Mouse (Mus musculus) stomach, postnatal 0 days (tissue): ENCODE data around the gene Rnase10. TPM values are rescaled to one million over a fixed set of nuclear protein-coding genes. Genes with fewer than 3 reads are reported as not detected.

Source experiments
- ATAC-seq: fragments of 200-750 bp; cut with Nextera tagmentation; 2 replicates; pipeline ENCODE4 v1.8.0; 2017; ENCODE audit not compliant: low FRiP score, low TSS enrichment
- DNase-seq: peaks from one replicate; pipeline ENCODE4 v3.0.0-alpha.2; 2016; ENCODE audit warnings: low spot score
- H3K27ac ChIP-seq: fragments of 300-500 bp; sonication (generic); replicated peaks from 2 replicates; pipeline ENCODE4 v1.5.1; 2014; ENCODE audit warnings: mild to moderate bottlenecking, control low read depth
- H3K27me3 ChIP-seq: fragments of 300-500 bp; sonication (generic); 2 replicates; pipeline ENCODE4 v1.6.1; 2014; ENCODE audit warnings: low read length; ENCODE audit not compliant: control insufficient read depth, insufficient read depth
- H3K36me3 ChIP-seq: fragments of 300-500 bp; sonication (generic); 2 replicates; pipeline ENCODE4 v1.6.1; 2014; ENCODE audit warnings: low read length, mixed read lengths; ENCODE audit not compliant: control insufficient read depth, insufficient read depth
- H3K4me1 ChIP-seq: fragments of 300-500 bp; sonication (generic); replicated peaks from 2 replicates; pipeline ENCODE4 v1.6.1; 2014; ENCODE audit warnings: antibody characterized with exemption; ENCODE audit not compliant: control insufficient read depth, insufficient read depth
- H3K4me2 ChIP-seq: fragments of 300-500 bp; sonication (generic); replicated peaks from 2 replicates; pipeline ENCODE4 v1.6.1; 2014; ENCODE audit warnings: low read depth, mild to moderate bottlenecking, control low read depth, moderate library complexity
- H3K4me3 ChIP-seq: fragments of 300-500 bp; sonication (generic); 2 replicates; pipeline ENCODE4 v1.5.1; 2014; ENCODE audit warnings: low read depth, low read length, control low read depth
- H3K9ac ChIP-seq: fragments of 300-500 bp; sonication (generic); 2 replicates; pipeline ENCODE4 v1.6.1; 2014; ENCODE audit warnings: mild to moderate bottlenecking, low read length, control low read depth, mixed read lengths
- H3K9me3 ChIP-seq: fragments of 300-500 bp; sonication (generic); 2 replicates; pipeline ENCODE4 v1.6.1; 2016; ENCODE audit warnings: low read length; ENCODE audit not compliant: control insufficient read depth
- CTCF ChIP-seq: IDR thresholded peaks from 2 replicates; pipeline ENCODE4 v1.5.1; 2016; ENCODE audit warnings: antibody characterized with exemption, low read depth, mild to moderate bottlenecking, moderate library complexity
- EP300 ChIP-seq: optimal IDR thresholded peaks from 2 replicates; pipeline ENCODE3; 2016; ENCODE audit warnings: antibody characterized with exemption
- WGBS: fragments of 180-500 bp; shearing (Covaris S2); extraction: QIAGEN DNeasy Blood & Tissue Kit; methylation state at CpG from one replicate; pipeline ENCODE4 v1.1.7; 2014; 5-methylcytosine and 5-hydroxymethylcytosine counted together
- polyA plus RNA-seq: library from polyadenylated mRNA; unstranded; fragments of >200 nt; fragmentation: Nextera tagmentation; extraction: Ambion mirVana; gene quantifications from 2 replicates; pipeline ENCODE4 v1.2.1, GENCODE M21; 2015

Gene Rnase10
- polyA plus RNA-seq, 1 experiment from 2014 or later = 0.11 TPM

- Histone ChIP-seq H3K27me3 (no peaks in the 10 kb centered on the region), H3K4me2 (no peak overlapping the region), H3K4me3 (no peak overlapping the region), H3K9ac (no peak overlapping the region), H3K4me1 (no peaks in the 10 kb centered on the region), H3K27ac (no peak overlapping the region), H3K36me3 (no peaks in the 10 kb centered on the region), H3K9me3 (no peaks in the 10 kb centered on the region)
- no peak for TF ChIP-seq CTCF
- no peak for DNase-seq
- no peak for ATAC-seq
These were observed 27.9 kb upstream of the Rnase10 start for GRCm38 (mm10) chr14:50979631-50980030.

GRCm38 (mm10) chr14:50981207-50981606 is 26.3 kb upstream of the Rnase10 start:
- H3K9ac ChIP-seq = no peak overlapping the region
- ATAC-seq = no peak

GRCm38 (mm10) chr14:50981837-50982236 is 25.7 kb upstream of the Rnase10 start:
- H3K4me3 ChIP-seq = no peak overlapping the region
- no peak overlapping the region for H3K9ac ChIP-seq
- H3K9me3 ChIP-seq = no peaks in the 10 kb centered on the region
- ATAC-seq (no peak), DNase-seq (no peak)
- no peaks in the 10 kb centered on the region for H3K4me1 ChIP-seq
- TF ChIP-seq EP300 = no peak
- no peak for TF ChIP-seq CTCF
- no peaks in the 10 kb centered on the region for H3K36me3 ChIP-seq
- WGBS = 60% methylated on average over 5 of the region's 5 CpGs
- no peaks in the 10 kb centered on the region for H3K27me3 ChIP-seq
- no peak overlapping the region for H3K27ac ChIP-seq
- no peak overlapping the region for H3K4me2 ChIP-seq

More at GRCm38 (mm10) chr14:50981207-50981606, 26.3 kb upstream of the Rnase10 start:
- 54% methylated on average over 2 of the region's 2 CpGs for WGBS
- H3K9me3 ChIP-seq = no peaks in the 10 kb centered on the region
- H3K27ac ChIP-seq = no peak overlapping the region
- no peak overlapping the region for H3K4me2 ChIP-seq
- H3K4me3 ChIP-seq = no peak overlapping the region
- no peaks in the 10 kb centered on the region for H3K36me3 ChIP-seq
- no peaks in the 10 kb centered on the region for H3K27me3 ChIP-seq
- TF ChIP-seq EP300 (no peak), CTCF (no peak)
- DNase-seq = no peak
- no peaks in the 10 kb centered on the region for H3K4me1 ChIP-seq

GRCm38 (mm10) chr14:50987668-50988067 is 19.9 kb upstream of the Rnase10 start:
- WGBS = 88% methylated on average over 2 of the region's 2 CpGs

GRCm38 (mm10) chr14:50991037-50991436 is 16.5 kb upstream of the Rnase10 start:
- TF ChIP-seq EP300 = no peak
- no peak for TF ChIP-seq CTCF
- DNase-seq = no peak
- Histone ChIP-seq H3K36me3 (no peaks in the 10 kb centered on the region), H3K27me3 (no peaks in the 10 kb centered on the region), H3K9me3 (no peaks in the 10 kb centered on the region), H3K4me2 (no peak overlapping the region), H3K4me3 (no peak overlapping the region), H3K27ac (no peak overlapping the region), H3K9ac (no peak overlapping the region), H3K4me1 (no peaks in the 10 kb centered on the region)
- whole genome bisulfite sequencing = 78% methylated on average over 3 of the region's 3 CpGs
- ATAC-seq = no peak

More at GRCm38 (mm10) chr14:50987668-50988067, 19.9 kb upstream of the Rnase10 start:
- no peaks in the 10 kb centered on the region for H3K4me1 ChIP-seq
- no peak overlapping the region for H3K4me3 ChIP-seq
- DNase-seq (no peak), ATAC-seq (no peak)
- no peaks in the 10 kb centered on the region for H3K9me3 ChIP-seq
- no peaks in the 10 kb centered on the region for H3K27me3 ChIP-seq
- TF ChIP-seq CTCF (no peak), EP300 (no peak)
- H3K4me2 ChIP-seq = no peak overlapping the region
- no peak overlapping the region for H3K27ac ChIP-seq
- no peak overlapping the region for H3K9ac ChIP-seq
- no peaks in the 10 kb centered on the region for H3K36me3 ChIP-seq

GRCm38 (mm10) chr14:50997088-50997487 is 10.5 kb upstream of the Rnase10 start:
- no peaks in the 10 kb centered on the region for H3K36me3 ChIP-seq
- H3K4me1 ChIP-seq = no peaks in the 10 kb centered on the region
- no peak for DNase-seq
- H3K4me3 ChIP-seq = no peak overlapping the region
- 52% methylated on average over 3 of the region's 3 CpGs for WGBS
- no peaks in the 10 kb centered on the region for H3K27me3 ChIP-seq
- H3K9ac ChIP-seq = no peak overlapping the region
- H3K4me2 ChIP-seq = no peak overlapping the region
- no peaks in the 10 kb centered on the region for H3K9me3 ChIP-seq
- ATAC-seq = no peak
- TF ChIP-seq EP300 = no peak
- TF ChIP-seq CTCF = no peak
- no peak overlapping the region for H3K27ac ChIP-seq
